Mouse (Mus musculus) layer of hippocampus, adult 2 months (tissue): ENCODE data around the gene Il2rb. TPM values are rescaled to one million over a fixed set of nuclear protein-coding genes. Genes with fewer than 3 reads are reported as not detected.
A peak's percentile ranks its signal among the peaks of the same experiment; 100 is the strongest.

Experiments
- DNase-seq, 2 experiments: peaks; one replicate each; pipeline ENCODE4 v3.0.0; 2022; ENCODE audit warnings: low spot score in 2 of 2
- H3K27ac ChIP-seq: fragments of 200-600 bp; 2 replicates; pipeline ENCODE4 v1.8.1; 2022
- H3K4me3 ChIP-seq: fragments of 200-600 bp; 2 replicates; pipeline ENCODE4 v1.8.1; 2022; ENCODE audit warnings: mild to moderate bottlenecking
- CTCF ChIP-seq: fragments of 200-600 bp; conservative IDR thresholded peaks from 2 replicates; pipeline ENCODE4 v1.8.1; 2022; ENCODE audit warnings: antibody characterized with exemption, mild to moderate bottlenecking, moderate library complexity
- total RNA-seq, 2 experiments: library from RNA; stranded (reverse); gene quantifications; 2 replicates each; pipeline ENCODE4 v1.2.3; 2021

Il2rb gene
- total RNA-seq, 2 experiments from 2014 or later, result 0.20 TPM; not detected in 1

DNA sequence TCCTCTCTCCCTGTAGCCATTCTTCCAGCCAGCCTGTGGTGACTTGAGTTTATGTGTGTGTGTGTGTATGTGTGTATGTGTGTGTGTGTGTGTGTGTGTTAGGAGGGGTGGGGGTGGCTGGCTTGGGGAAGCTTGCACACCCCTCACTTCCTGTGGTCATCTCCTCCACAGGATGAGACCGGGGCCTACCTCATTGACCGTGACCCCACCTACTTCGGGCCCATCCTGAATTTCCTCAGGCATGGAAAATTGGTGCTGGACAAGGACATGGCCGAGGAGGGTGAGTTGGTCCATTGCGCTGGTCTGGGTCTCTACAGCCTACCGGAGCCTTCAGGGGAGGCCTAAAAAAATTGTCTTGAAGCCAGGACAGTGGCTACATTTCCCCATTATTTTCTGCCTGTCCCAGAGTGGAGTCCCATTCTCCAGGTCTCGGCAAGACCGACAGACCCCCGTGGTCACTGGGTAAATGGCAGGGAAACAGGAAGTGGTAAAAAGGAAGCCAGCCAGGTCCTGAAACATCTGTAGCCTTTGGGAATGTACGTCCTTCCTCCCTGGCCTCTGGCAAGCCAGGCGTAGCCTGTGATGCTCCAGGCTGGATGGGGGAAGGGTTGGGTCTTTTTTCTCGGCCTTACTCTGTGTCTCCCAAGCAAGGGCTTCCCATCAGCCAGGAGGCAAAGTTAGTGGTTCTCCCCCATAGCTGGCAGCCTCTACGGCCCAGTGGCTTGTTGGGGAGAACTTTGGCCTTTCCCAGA lies 65.0 kb downstream of the Il2rb start:
- DNase-seq, result no peak
- no peak for TF ChIP-seq CTCF
- no peak overlapping the region; the same call in 1 of the 2 replicates for H3K27ac ChIP-seq
- H3K4me3 ChIP-seq, result peak overlapping the region; percentile 83

Other genes starting within 250 kb of the Il2rb start
- gene Csf2rb2, start 189.6 kb downstream of the Il2rb start, total RNA-seq, result 1 to 10 TPM; 2.9 to 4.2 TPM
- 1 to 10 TPM; 1.3 to 1.7 TPM for gene Csf2rb, start 169.5 kb downstream of the Il2rb start, total RNA-seq
- gene Tex33, start 99.4 kb downstream of the Il2rb start, total RNA-seq, result not detected
- gene Tst, start 89.4 kb downstream of the Il2rb start, total RNA-seq, result 10 to 100 TPM; 35.6 to 40.3 TPM
- 10 to 100 TPM; 29.5 to 31.8 TPM for gene Mpst, start 88.9 kb downstream of the Il2rb start, total RNA-seq
- 100 to 1,000 TPM; 263 to 271 TPM for gene Kctd17, start 66.7 kb downstream of the Il2rb start, total RNA-seq
- gene Tmprss6, start 26.6 kb downstream of the Il2rb start, total RNA-seq, result 1 to 10 TPM; 1.9 to 3.0 TPM
- gene C1qtnf6, start 36.1 kb upstream of the Il2rb start, total RNA-seq, result 1 to 10 TPM; 4.5 to 5.2 TPM
- 10 to 100 TPM; 25.2 to 25.8 TPM for gene Sstr3, start 49.4 kb upstream of the Il2rb start, total RNA-seq
- 1 to 10 TPM; 2.2 to 3.7 TPM for gene Rac2, start 77.5 kb upstream of the Il2rb start, total RNA-seq
- 10 to 100 TPM; 24.7 to 25.2 TPM for gene Cyth4, start 101.8 kb upstream of the Il2rb start, total RNA-seq
- 100 to 1,000 TPM; 202 to 204 TPM for gene Elfn2, start 223.5 kb upstream of the Il2rb start, total RNA-seq